Mouse (Mus musculus) limb, embryonic 10.5 days (tissue): Measurements from ENCODE around the gene Misp. TPM values are rescaled to one million over a fixed set of nuclear protein-coding genes. Genes with fewer than 3 reads are reported as not detected.
A peak's percentile ranks its signal among the peaks of the same experiment; 100 is the strongest.

Experiments used
- DNase-seq: peaks from one replicate; pipeline ENCODE4 v3.0.0-alpha.2; 2017; ENCODE audit warnings: low spot score
- H3K27ac ChIP-seq: fragments of 300-500 bp; sonication (generic); 2 replicates; pipeline ENCODE4 v1.5.1; 2016; ENCODE audit warnings: mild to moderate bottlenecking
- H3K27me3 ChIP-seq: fragments of 300-500 bp; sonication (generic); 2 replicates; pipeline ENCODE4 v1.6.1; 2016; ENCODE audit warnings: low read depth, mild to moderate bottlenecking; ENCODE audit not compliant: poor library complexity, severe bottlenecking
- H3K36me3 ChIP-seq: fragments of 300-500 bp; sonication (generic); 2 replicates; pipeline ENCODE4 v1.6.1; 2016; ENCODE audit warnings: mild to moderate bottlenecking, moderate library complexity
- H3K4me1 ChIP-seq: fragments of 300-500 bp; sonication (generic); 2 replicates; pipeline ENCODE4 v1.6.1; 2016
- H3K4me3 ChIP-seq: fragments of 300-500 bp; sonication (generic); 2 replicates; pipeline ENCODE4 v1.5.1; 2016; ENCODE audit warnings: mild to moderate bottlenecking, moderate library complexity
- H3K9me3 ChIP-seq: fragments of 300-500 bp; sonication (generic); replicated peaks from 2 replicates; pipeline ENCODE4 v1.6.1; 2016; ENCODE audit warnings: mild to moderate bottlenecking
- WGBS: fragments of 180-500 bp; shearing (Covaris S2); methylation state at CpG from one replicate; pipeline ENCODE4 v1.1.7; 2016; 5-methylcytosine and 5-hydroxymethylcytosine counted together
- polyA plus RNA-seq: library from polyadenylated mRNA; unstranded; fragments of >200 nt; fragmentation: Nextera tagmentation; extraction: Ambion mirVana; gene quantifications from 2 replicates; pipeline ENCODE4 v1.2.1, GENCODE M21; 2016

The Misp gene
- polyA plus RNA-seq, 1 experiment from 2014 or later, result not detected

DNA sequence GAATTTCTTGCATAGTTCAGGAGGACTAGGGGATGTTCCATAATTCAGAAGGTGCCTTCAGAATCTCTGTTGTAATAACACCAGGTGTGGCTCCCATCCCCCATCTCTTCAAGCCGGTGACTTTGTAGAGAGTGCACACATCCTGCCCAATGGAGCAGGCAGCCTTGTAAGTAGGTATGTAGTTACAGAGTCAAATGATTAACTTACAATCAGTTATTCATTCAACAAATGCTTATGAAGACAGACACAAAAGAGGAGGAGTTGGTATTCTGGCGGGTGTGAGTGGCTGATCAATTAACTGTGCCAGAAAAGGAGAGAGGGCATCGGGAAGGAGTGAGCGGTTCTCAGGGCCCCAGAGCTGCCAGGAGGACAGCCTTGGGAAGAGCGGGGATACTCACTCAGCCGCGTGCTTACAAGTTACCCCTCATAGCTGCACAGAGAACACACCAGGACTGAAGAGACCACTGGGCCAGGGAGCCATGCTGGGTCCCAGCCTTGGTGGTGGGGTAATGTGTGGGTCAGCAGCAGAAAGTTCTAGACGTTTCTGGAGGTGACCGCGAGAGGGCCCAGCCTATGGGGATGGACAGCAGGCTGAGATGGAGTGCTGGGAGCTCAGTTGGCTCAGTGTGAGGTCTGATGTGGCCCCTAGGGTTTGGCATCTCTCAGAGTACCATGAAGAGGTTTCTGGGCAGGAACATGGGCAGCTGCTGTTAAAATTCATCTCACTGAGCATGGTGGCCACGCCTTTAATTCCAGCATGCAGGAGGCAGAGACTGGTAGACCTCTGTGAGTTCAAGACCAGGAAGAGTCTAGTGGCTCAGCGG is 4.9 kb upstream of the Misp start:
- H3K9me3 ChIP-seq, result no peaks in the 10 kb centered on the region
- 0 out of 2 replicates have a peak overlapping the region, but pooled peaks have one; percentile 5 for H3K27ac ChIP-seq
- peaks cover 79% of the 10 kb centered on the region for H3K36me3 ChIP-seq
- H3K4me1 ChIP-seq, result peaks cover 7% of the 10 kb centered on the region; the same call in 1 of the 2 replicates
- H3K4me3 ChIP-seq, result no peak overlapping the region
- no peaks in the 10 kb centered on the region for H3K27me3 ChIP-seq
- no peak for DNase-seq
- WGBS, result 93% methylated on average over 12 of the region's 12 CpGs

DNA sequence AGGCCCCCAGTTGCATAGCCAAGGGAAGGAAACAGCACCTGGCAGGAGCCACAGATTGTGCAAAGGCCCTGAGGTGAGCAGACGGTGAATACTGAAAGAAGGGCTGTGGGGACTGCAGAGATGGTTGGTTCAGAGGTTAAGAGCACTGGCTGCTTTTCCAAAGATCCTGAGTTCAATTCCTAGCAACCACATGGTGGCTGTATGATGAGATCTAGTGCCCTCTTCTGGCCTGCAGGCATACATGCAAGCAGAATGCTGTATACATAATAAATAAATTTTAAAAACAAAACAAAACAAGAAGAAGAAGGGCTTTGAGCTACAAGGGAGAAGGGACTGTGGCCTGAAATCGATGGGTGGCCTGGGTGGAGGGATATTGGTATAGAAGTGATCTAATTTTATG is 3.7 kb upstream of the Misp start:
- no peak for DNase-seq
- peaks cover 69% of the 10 kb centered on the region for H3K36me3 ChIP-seq
- no peak overlapping the region for H3K27ac ChIP-seq
- 74% methylated on average over 2 of the region's 2 CpGs for WGBS
- no peaks in the 10 kb centered on the region for H3K27me3 ChIP-seq
- H3K4me3 ChIP-seq, result no peak overlapping the region
- H3K9me3 ChIP-seq, result no peaks in the 10 kb centered on the region
- peaks cover 10% of the 10 kb centered on the region for H3K4me1 ChIP-seq

DNA sequence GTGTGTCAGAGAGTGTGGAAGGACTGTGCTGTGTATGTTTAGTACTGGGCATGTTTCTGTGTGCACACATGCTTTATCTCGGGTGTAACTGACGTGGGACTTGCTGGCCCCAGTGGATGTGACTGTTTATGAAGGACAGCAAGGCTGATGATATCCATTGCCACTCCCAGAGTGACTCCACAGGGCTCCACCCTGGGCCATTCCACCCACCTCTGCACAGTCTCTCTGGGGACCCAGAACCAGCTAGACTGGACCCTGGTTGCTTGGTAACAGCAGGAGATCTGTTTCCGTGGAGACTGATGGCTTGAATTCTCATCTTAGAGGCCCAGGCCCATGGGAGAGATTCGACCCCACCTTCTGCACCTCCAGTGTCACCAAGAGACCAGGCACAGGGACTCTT is 2.6 kb upstream of the Misp start:
- peaks cover 21% of the 10 kb centered on the region for H3K4me1 ChIP-seq
- peaks cover 59% of the 10 kb centered on the region for H3K36me3 ChIP-seq
- H3K27ac ChIP-seq, result no peak overlapping the region
- H3K27me3 ChIP-seq, result no peaks in the 10 kb centered on the region
- H3K9me3 ChIP-seq, result no peaks in the 10 kb centered on the region
- WGBS, result 82% methylated on average over 4 of the region's 4 CpGs
- DNase-seq, result no peak
- H3K4me3 ChIP-seq, result no peak overlapping the region

DNA sequence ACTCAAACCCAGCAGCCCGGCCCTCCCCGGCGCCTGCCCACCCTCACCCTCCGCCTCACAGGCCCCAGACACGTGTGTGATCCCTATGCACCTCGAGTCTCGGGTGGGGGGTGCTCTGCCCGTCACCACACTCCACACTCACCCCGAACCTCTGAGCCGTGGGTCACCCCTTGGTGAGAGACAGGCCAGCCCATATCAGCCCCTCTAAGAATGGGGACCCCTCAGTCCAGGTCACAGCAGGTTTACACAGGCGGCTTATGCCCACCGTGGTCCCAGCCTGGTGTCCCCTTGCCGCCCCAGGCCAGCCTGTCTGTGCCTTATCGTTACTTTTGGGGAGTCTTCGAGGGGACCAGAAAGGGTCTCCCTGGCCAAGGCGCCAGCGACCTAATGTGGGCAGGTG is 1.2 kb upstream of the Misp start:
- no peaks in the 10 kb centered on the region for H3K27me3 ChIP-seq
- H3K4me3 ChIP-seq, result no peak overlapping the region
- WGBS, result 91% methylated on average over 17 of the region's 17 CpGs
- no peaks in the 10 kb centered on the region for H3K9me3 ChIP-seq
- peaks cover 21% of the 10 kb centered on the region for H3K4me1 ChIP-seq
- no peak for DNase-seq
- H3K36me3 ChIP-seq, result peaks cover 59% of the 10 kb centered on the region
- peak overlapping the region; percentile 27; the same call in 1 of the 2 replicates for H3K27ac ChIP-seq

DNA sequence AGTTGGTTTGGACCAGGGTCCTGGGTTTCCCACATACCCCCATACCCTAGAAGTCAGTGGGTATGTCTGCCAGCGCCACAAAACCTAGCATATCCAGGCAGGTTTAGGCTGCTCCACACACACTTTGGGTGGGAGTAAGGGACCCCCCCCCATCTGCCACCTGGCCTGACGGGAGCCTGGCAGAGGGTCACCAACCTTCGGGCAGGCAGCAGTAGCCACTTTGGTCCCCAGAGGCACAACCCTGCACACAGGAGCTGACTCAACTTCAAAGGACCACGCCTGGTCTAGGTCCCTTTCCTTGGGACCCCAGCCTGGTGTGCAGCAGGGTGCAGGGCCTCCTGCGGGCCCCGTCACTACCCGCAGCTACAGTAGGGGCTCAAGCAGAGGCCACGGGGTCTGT is 512 bp upstream of the Misp start:
- Histone ChIP-seq H3K4me1 (peaks cover 21% of the 10 kb centered on the region), H3K27me3 (no peaks in the 10 kb centered on the region), H3K36me3 (peaks cover 56% of the 10 kb centered on the region), H3K4me3 (no peak overlapping the region), H3K9me3 (no peaks in the 10 kb centered on the region), H3K27ac (no peak overlapping the region)
- 74% methylated on average over 8 of the region's 8 CpGs for WGBS
- DNase-seq, result no peak

DNA sequence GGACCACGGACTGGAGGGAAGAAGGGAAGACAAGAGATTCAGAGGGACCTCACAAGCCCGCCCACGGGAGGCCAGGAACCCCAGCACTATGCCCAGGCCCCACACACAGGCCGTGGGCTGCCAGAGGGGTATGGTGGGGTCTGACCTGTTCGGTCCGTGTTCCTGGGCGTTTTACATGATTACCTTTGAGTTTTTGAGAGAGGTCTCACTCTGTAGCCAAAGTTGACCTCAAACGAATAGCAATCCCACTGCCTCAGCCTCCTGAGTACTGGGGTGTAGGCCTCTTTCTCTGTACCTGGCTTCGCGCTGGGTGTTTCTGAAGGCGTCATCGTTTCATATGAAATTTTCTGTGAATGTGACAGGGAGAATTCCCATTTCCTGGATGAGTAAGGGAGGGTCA is 942 bp downstream of the Misp start:
- no peak for DNase-seq
- H3K36me3 ChIP-seq, result peaks cover 41% of the 10 kb centered on the region
- H3K4me3 ChIP-seq, result no peak overlapping the region
- H3K9me3 ChIP-seq, result no peaks in the 10 kb centered on the region
- peaks cover 21% of the 10 kb centered on the region for H3K4me1 ChIP-seq
- 89% methylated on average over 12 of the region's 12 CpGs for WGBS
- H3K27ac ChIP-seq, result no peak overlapping the region
- no peaks in the 10 kb centered on the region for H3K27me3 ChIP-seq

DNA sequence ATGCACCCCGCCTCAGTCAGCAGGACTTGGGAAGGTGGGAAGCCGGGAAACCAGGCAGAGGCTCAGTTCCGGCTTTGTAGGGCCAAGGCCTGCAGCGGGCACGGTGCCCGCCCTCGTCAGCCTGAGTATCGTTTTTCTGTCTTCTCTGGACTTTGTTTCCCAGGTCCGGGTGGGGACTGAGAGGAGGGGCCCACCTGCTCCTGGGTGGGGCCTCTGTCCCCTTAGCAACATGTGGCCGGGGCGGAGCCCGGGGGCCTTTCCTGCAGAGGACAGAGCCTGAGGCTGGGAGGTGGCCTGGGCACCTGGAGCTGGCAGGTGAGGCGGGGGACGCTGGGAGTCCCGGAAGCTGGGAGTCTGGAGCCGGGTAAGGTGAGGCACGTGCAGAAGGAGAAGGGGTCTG is 1.6 kb downstream of the Misp start:
- H3K27ac ChIP-seq, result peak overlapping the region; percentile 57; the same call in 1 of the 2 replicates
- DNase-seq, result no peak
- WGBS, result 36% methylated on average over 17 of the region's 17 CpGs

DNA sequence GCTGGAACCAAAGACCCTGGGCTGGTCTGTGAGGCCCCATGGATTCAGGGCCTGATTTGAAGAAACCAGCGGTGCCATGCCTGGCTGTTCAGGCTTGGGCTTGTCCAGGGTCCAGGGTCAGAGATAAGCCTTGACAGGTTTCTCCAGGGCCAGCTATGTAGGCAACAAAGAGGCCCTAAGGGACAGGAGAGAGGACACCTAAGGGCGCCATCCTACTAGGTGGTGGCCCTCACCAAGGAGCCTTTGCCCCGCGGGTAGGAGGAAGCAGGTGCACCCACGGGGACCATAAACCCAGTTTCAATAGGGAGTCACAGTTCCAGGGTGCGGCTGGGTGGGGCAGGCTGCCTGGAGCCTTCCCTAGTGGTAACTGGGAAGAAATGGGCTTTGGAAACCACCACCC is 2.2 kb downstream of the Misp start:
- Histone ChIP-seq H3K27me3 (no peaks in the 10 kb centered on the region), H3K4me3 (no peak overlapping the region), H3K27ac (no peak overlapping the region), H3K36me3 (peaks cover 30% of the 10 kb centered on the region), H3K4me1 (peaks cover 21% of the 10 kb centered on the region), H3K9me3 (no peaks in the 10 kb centered on the region)
- 73% methylated on average over 6 of the region's 6 CpGs for WGBS
- no peak for DNase-seq

More for the DNA sequence above, 1.6 kb downstream of the Misp start:
- H3K36me3 ChIP-seq, result peaks cover 35% of the 10 kb centered on the region
- no peaks in the 10 kb centered on the region for H3K9me3 ChIP-seq
- H3K4me1 ChIP-seq, result peaks cover 21% of the 10 kb centered on the region
- H3K27me3 ChIP-seq, result no peaks in the 10 kb centered on the region
- H3K4me3 ChIP-seq, result peak overlapping the region; percentile 15; the same call in 1 of the 2 replicates

DNA sequence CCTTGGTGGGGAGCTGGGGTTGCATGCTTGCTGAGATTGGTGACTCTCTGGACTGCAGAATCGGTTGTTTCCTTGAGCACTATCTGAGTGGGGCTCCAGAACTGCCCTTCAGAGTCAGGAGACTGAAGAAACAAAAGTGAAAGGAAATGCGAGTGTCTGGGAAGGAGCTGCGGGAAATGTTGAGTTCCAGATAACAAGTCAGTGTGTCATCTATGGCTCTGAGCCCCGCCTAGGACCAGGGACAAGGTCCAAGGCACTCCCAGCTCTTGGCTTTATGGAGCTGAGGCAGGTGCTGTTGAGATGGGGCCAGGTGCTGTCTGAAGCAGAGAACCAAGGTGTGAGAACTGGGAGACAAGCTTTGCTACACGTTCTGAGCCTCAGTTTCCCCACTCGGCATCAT is 3.6 kb downstream of the Misp start:
- H3K4me1 ChIP-seq, result peaks cover 21% of the 10 kb centered on the region
- WGBS, result 78% methylated on average over 6 of the region's 6 CpGs
- H3K27me3 ChIP-seq, result no peaks in the 10 kb centered on the region
- H3K36me3 ChIP-seq, result peaks cover 16% of the 10 kb centered on the region
- H3K9me3 ChIP-seq, result no peaks in the 10 kb centered on the region
- no peak overlapping the region for H3K4me3 ChIP-seq
- H3K27ac ChIP-seq, result no peak overlapping the region
- DNase-seq, result no peak

DNA sequence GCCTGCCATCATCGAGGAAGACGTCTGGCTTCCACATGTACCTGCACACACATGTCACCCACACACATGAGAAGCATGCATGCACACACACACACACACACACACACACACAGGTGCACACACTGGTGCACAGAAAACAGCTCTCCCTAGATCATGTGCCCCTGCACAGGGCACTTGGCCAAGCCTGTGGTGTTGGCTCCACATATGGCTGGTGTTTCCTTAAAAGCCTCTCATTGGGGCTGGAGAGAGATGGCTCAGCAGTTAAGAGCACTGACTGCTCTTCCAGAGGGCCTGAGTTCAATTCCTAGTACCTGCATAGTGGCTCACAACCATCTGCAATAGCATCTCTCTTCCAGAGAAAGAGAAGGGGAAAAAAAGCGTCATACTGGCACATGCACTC is 10.8 kb downstream of the Misp start:
- no peaks in the 10 kb centered on the region for H3K36me3 ChIP-seq
- DNase-seq, result no peak
- peaks cover 15% of the 10 kb centered on the region for H3K4me1 ChIP-seq
- H3K27ac ChIP-seq, result no peak overlapping the region
- 95% methylated on average over 3 of the region's 3 CpGs for WGBS
- H3K27me3 ChIP-seq, result no peaks in the 10 kb centered on the region
- H3K4me3 ChIP-seq, result no peak overlapping the region
- no peaks in the 10 kb centered on the region for H3K9me3 ChIP-seq

DNA sequence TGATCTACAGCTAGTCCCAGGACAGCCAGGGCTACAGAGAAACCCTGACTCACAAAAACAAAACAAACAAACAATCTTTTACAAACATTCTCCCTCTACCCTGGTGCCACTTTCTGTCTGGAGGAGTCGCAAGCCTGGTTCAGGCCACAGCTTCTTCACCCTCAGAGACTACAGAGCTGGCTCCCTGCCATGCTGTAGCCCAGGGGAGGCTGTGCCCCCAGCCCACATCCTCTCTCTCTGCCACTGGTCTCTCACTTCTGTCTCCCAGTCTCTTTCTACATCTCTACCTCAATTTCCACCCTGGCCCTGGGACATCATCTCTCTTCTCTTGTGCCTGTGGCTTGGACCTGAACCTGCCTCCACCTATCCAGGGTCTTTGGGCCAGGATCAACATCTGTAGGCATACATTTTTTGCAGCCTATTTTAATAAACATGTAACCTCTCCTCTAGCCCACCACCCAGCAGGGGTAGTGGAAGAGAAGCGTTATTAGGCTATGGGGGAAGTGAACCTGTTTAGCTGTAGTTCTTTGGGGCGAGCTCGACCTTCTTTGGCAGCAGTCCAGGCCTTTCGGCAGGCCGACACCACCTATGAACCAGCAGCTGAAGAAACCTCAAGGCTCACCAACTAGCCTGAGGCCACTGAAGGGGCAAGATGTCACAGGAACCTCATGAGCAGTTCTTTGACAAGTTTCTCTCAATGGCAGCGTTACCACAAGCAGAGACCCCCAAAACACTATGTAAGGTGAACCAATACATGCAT is 11.4 kb downstream of the Misp start:
- 88% methylated on average over 7 of the region's 7 CpGs for WGBS
- Histone ChIP-seq H3K36me3 (no peaks in the 10 kb centered on the region), H3K4me3 (no peak overlapping the region), H3K27ac (no peak overlapping the region), H3K27me3 (no peaks in the 10 kb centered on the region), H3K9me3 (no peaks in the 10 kb centered on the region), H3K4me1 (peaks cover 15% of the 10 kb centered on the region)
- DNase-seq, result no peak

DNA sequence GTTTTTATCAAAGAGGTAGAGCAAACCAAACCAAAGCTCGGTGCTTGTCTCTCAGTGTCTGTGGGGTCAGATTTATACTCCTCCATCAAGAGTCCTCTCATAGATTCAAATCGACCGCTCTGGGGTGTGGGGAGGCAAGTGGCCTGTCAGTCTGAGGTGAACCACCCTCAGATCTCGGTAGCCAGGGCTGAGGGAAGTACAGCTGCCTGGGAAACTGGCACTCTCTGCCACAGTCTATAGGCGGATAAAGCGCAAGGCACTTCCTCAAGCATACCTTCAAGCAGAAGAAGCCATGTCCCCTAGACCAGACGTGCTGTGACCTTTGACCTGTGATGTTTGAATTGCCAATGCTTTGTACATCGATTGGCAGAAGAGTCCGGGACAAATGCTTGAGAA is 12.0 kb downstream of the Misp start:
- Histone ChIP-seq H3K36me3 (no peaks in the 10 kb centered on the region), H3K9me3 (no peaks in the 10 kb centered on the region), H3K27ac (no peak overlapping the region), H3K4me3 (no peak overlapping the region), H3K4me1 (peaks cover 15% of the 10 kb centered on the region), H3K27me3 (no peaks in the 10 kb centered on the region)
- 77% methylated on average over 9 of the region's 9 CpGs for WGBS
- DNase-seq, result no peak

DNA sequence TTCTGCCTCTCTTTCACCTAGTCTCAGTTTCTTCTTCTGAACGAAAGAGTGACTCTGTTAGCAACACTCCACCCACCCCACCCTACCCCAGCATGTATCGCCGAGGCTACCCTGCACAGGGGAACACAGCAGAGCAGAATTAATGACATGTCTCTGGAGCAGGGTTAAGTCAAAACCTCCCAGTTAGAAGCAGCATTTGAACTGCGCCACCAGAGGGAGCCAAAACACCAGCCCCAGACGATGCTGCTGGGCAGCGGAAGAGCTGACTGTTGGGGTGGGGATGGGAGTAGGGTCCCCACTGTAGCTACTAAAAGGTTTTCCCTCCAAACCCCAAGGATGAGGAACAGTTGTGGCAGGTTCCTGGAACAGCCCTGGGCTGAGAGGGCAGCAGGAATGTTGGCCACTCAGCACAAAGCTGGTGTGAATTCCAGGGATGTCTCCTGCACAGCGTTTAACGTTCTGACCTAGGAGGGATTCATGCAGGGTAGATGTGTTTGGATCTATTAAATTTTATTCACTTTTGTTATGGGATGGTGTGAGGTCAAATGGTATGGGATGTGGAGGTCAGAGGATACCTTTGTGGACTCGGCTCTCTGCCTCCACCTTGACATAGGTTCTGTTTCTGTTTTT is 14.1 kb downstream of the Misp start:
- no peaks in the 10 kb centered on the region for H3K27me3 ChIP-seq
- peak; percentile 86 for DNase-seq
- no peak overlapping the region for H3K4me3 ChIP-seq
- H3K4me1 ChIP-seq, result peaks cover 13% of the 10 kb centered on the region
- no peaks in the 10 kb centered on the region for H3K9me3 ChIP-seq
- no peak overlapping the region for H3K27ac ChIP-seq
- no peaks in the 10 kb centered on the region for H3K36me3 ChIP-seq
- 30% methylated on average over 9 of the region's 9 CpGs for WGBS
